Mouse (Mus musculus): ENCODE measurements around the gene Rbfox1.

DNA sequence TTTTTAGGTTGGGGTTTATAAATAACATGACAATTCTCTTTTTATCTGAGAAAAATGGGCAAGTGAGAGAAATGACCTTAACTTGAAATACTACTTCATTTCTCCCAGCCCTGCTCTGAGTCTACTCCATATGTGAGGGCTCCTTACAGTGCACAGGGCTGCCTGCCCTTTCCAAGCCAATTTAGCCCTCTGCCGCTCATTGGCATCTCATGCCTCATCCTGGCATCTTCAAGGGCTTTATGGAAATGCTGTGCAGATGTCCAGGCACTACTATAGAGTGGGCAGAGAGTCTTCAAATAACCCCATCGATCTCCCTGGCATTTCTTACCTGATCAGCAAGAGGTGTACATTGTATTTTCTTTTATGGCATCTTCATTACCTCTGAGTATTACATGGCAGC lies 1064.5 kb downstream of the Rbfox1 start:
- no peak for TF ChIP-seq CTCF (IDR thresholded peaks at IDR 0.05; ENCODE audit: insufficient read depth, low read depth, low read length)
- TF ChIP-seq POLR2A (IDR thresholded peaks at IDR 0.05; ENCODE audit: insufficient read depth, low read depth, low read length): no peak

All from olfactory bulb, adult 2 months (tissue).